Mouse (Mus musculus): ENCODE results near the gene Pdpn. TPM values are rescaled to one million over a fixed set of nuclear protein-coding genes. Genes with fewer than 3 reads are reported as not detected.

Gene Pdpn
- polyA plus RNA-seq, 1 experiment = 184 TPM

DNA sequence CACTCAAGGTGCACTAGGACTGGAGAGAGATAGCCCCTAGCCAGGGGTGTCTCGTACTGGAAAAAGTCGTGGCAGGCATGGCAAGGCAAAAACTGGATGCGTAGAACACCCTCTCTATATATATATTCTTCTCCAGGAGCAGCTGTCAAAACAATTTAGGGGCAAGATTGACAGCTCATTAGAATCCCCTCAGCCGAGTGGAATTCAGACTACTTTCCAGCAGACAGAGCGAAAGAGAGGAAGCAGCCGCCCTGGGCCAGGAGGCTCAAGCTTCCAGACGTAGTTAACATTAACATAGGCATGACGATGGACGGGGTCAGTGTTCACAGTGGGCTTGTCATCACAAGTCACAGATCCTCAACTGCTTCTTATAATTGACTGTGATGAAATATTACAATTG lies 73.5 kb downstream of the Pdpn start:
- no peaks in the 10 kb centered on the region for H3K4me1 ChIP-seq (ENCODE audit: control insufficient read depth, insufficient read depth, low read length)
- H3K4me3 ChIP-seq (ENCODE audit: insufficient read depth, low read length) = no peak overlapping the region
- no peak overlapping the region for H3K27ac ChIP-seq (ENCODE audit: insufficient read depth, low read length)
- TF ChIP-seq CTCF (IDR thresholded peaks at IDR 0.05; ENCODE audit: borderline replicate concordance, insufficient read depth, low read length) (no peak), POLR2A (IDR thresholded peaks at IDR 0.05; ENCODE audit: low read depth, low read length) (no peak)

DNA sequence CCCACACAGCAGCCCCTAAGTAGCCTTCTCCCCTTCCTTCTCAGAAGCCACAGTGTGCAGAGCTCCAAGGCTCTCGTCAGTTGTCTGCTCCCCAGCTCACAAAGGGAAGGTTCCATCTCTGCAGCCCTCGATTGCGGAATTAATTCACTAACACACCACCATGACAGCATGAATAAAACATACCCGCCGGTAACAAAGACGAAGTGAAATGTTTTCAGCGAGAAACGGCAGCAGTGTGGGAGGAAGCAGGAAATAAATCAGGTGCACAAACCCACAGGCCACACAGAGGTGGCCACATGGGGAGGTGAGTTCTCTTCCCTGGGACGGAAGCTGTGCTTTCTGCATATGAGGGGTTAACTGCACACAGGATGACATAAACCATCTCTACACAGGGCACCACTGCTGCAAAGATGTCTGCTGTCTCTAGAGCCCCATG lies 80.0 kb downstream of the Pdpn start:
- no peak for TF ChIP-seq CTCF (IDR thresholded peaks at IDR 0.05; ENCODE audit: borderline replicate concordance, insufficient read depth, low read length)
- no peak for TF ChIP-seq POLR2A (IDR thresholded peaks at IDR 0.05; ENCODE audit: low read depth, low read length)
- H3K27ac ChIP-seq (ENCODE audit: insufficient read depth, low read length) = no peak overlapping the region
- no peak overlapping the region for H3K4me3 ChIP-seq (ENCODE audit: insufficient read depth, low read length)
- no peaks in the 10 kb centered on the region for H3K4me1 ChIP-seq (ENCODE audit: control insufficient read depth, insufficient read depth, low read length)

GRCm38 (mm10) chr4:143218858-143219257 lies 80.5 kb downstream of the Pdpn start:
- TF ChIP-seq CTCF (IDR thresholded peaks at IDR 0.05; ENCODE audit: borderline replicate concordance, insufficient read depth, low read length) (no peak), POLR2A (IDR thresholded peaks at IDR 0.05; ENCODE audit: low read depth, low read length) (no peak)
- Histone ChIP-seq H3K4me3 (ENCODE audit: insufficient read depth, low read length) (no peak overlapping the region), H3K4me1 (ENCODE audit: control insufficient read depth, insufficient read depth, low read length) (no peaks in the 10 kb centered on the region)

More at GRCm38 (mm10) chr4:143218858-143219257, 80.5 kb downstream of the Pdpn start:
- H3K27ac ChIP-seq (ENCODE audit: insufficient read depth, low read length) = no peak overlapping the region

Other genes starting within 250 kb of the Pdpn start
- 26.2 and 28.6 TPM in 2 replicates for gene Prdm2, start 86.6 kb downstream of the Pdpn start, polyA plus RNA-seq (2011; ENCODE audit: insufficient read length, low read depth, missing spikeins)
- not detected in 2 replicates for gene Lrrc38, start 50.2 kb upstream of the Pdpn start, polyA plus RNA-seq (2011; ENCODE audit: insufficient read length, low read depth, missing spikeins)
- gene Pramel1, start 94.9 kb upstream of the Pdpn start, polyA plus RNA-seq (2011; ENCODE audit: insufficient read length, low read depth, missing spikeins) = not detected in 2 replicates
- 22.9 and 25.8 TPM in 2 replicates for gene Pramef8, start 112.9 kb upstream of the Pdpn start, polyA plus RNA-seq (2011; ENCODE audit: insufficient read length, low read depth, missing spikeins)
- not detected in 2 replicates for gene Oog4, start 150.8 kb upstream of the Pdpn start, polyA plus RNA-seq (2011; ENCODE audit: insufficient read length, low read depth, missing spikeins)
- gene Gm13043, start 211.8 kb upstream of the Pdpn start, polyA plus RNA-seq (2011; ENCODE audit: insufficient read length, low read depth, missing spikeins) = not detected in 2 replicates
- not detected in 2 replicates for gene Gm13040, start 236.4 kb upstream of the Pdpn start, polyA plus RNA-seq (2011; ENCODE audit: insufficient read length, low read depth, missing spikeins)